Mouse (Mus musculus): ENCODE data around the gene Iqcd. TPM values are rescaled to one million over a fixed set of nuclear protein-coding genes. Genes with fewer than 3 reads are reported as not detected.

The Iqcd gene
- polyA plus RNA-seq, 1 experiment from 2014 or later: 1.7 TPM

DNA sequence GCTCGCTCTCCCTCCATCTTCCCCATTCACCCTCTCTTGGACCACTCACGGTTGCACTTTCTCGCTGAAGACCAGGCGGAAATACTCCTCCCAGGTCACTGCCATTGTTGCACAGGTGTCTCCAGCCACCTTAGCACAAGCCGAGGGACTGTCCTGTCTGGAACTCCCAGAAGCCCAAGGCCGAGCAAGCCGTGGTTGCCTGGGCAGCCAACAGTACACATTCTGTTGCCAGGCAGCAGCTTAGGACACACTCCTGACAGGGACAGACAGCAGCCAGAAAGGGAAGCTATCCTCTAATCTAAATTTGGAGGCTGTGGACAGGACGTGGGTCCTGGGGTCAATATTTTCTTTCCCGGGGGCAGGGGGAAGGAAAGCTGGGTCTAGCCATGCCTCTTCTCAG lies 45.3 kb downstream of the Iqcd start, which contains the start of gene Cfap73:
Cfap73 (minus strand) TSS at position 105 of the 400 bp plus-strand sequence.
- DNase-seq (ENCODE audit: low spot score) (no peak), ATAC-seq (ENCODE audit: low read depth) (no peak)
- H3K27ac ChIP-seq (replicated peaks; ENCODE audit: low read depth, low read length): no peak within 1 kb of the TSS
- peaks cover 12% of the 10 kb centered on the region for H3K27me3 ChIP-seq (replicated peaks; ENCODE audit: control insufficient read depth, insufficient read depth, low read length)
- no peak within 1 kb of the TSS for H3K4me2 ChIP-seq (ENCODE audit: low read depth, low read length)
- H3K9ac ChIP-seq (ENCODE audit: low read depth, low read length): no peak within 1 kb of the TSS
- no peaks in the 10 kb centered on the region for H3K4me1 ChIP-seq (ENCODE audit: control insufficient read depth, insufficient read depth, low read length)
- 57% methylated on average over 9 of the region's 9 CpGs for WGBS
- H3K36me3 ChIP-seq (ENCODE audit: control insufficient read depth, insufficient read depth, low read length): no peaks in the 10 kb centered on the region
- H3K9me3 ChIP-seq (ENCODE audit: control insufficient read depth, low read length): peaks cover 6% of the 10 kb centered on the region; the same call in 1 of the 2 replicates
- no peak within 1 kb of the TSS for H3K4me3 ChIP-seq (ENCODE audit: low read depth, low read length)

DNA sequence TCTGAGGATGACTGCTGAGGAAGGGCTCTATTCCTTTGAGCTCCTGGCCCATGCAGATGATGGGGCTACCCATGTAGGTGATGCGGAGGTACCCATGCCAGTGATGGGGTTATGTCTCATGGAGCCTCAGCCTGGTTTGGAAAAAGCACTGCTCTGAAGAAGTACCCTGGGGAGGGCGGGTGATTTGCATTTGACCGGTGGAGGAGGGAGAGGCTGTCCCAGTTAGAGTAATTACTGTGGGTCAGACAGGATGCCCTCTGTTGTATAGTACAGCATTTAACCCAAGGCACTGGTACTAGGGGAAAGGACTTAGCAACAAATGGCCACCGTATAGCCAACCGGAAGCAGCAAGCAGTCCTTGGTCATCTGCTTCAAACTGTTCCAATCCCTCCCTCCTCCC lies 46.0 kb downstream of the Iqcd start:
- ATAC-seq (ENCODE audit: low read depth) (no peak), DNase-seq (ENCODE audit: low spot score) (no peak)
- Histone ChIP-seq H3K9ac (ENCODE audit: low read depth, low read length) (no peak overlapping the region), H3K4me1 (ENCODE audit: control insufficient read depth, insufficient read depth, low read length) (no peaks in the 10 kb centered on the region), H3K4me2 (ENCODE audit: low read depth, low read length) (no peak overlapping the region), H3K27ac (replicated peaks; ENCODE audit: low read depth, low read length) (no peak overlapping the region), H3K36me3 (ENCODE audit: control insufficient read depth, insufficient read depth, low read length) (no peaks in the 10 kb centered on the region), H3K4me3 (ENCODE audit: low read depth, low read length) (no peak overlapping the region), H3K27me3 (replicated peaks; ENCODE audit: control insufficient read depth, insufficient read depth, low read length) (peaks cover 11% of the 10 kb centered on the region), H3K9me3 (ENCODE audit: control insufficient read depth, low read length) (peaks cover 6% of the 10 kb centered on the region; the same call in 1 of the 2 replicates)
- WGBS: 41% methylated on average over 5 of the region's 5 CpGs

DNA sequence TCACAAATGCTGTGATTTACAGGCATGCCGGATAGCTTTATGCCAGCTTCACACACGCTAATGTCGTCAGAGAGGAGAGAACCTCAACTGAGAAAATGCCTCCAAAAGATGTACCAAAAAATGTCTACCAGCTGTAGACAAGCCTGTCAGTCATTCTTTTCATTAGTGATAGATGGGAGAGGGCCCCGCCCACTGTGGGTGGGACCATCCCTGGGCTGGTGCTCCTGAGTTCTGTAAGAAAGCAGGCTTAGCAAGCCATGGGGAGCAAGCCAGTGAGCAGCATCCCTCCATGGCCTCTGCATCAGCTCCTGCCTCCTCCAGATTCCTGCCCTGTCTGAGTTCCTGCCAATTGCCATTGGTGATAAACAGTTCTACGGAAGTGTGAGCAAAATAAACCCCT lies 46.8 kb downstream of the Iqcd start:
- Histone ChIP-seq H3K9ac (ENCODE audit: low read depth, low read length) (no peak overlapping the region), H3K27ac (replicated peaks; ENCODE audit: low read depth, low read length) (no peak overlapping the region), H3K27me3 (replicated peaks; ENCODE audit: control insufficient read depth, insufficient read depth, low read length) (0 out of 2 replicates have a peak, but pooled peaks cover 3% of the 10 kb centered on the region), H3K9me3 (ENCODE audit: control insufficient read depth, low read length) (peaks cover 6% of the 10 kb centered on the region; the same call in 1 of the 2 replicates), H3K4me2 (ENCODE audit: low read depth, low read length) (no peak overlapping the region), H3K36me3 (ENCODE audit: control insufficient read depth, insufficient read depth, low read length) (no peaks in the 10 kb centered on the region), H3K4me1 (ENCODE audit: control insufficient read depth, insufficient read depth, low read length) (no peaks in the 10 kb centered on the region), H3K4me3 (ENCODE audit: low read depth, low read length) (no peak overlapping the region)
- DNase-seq (ENCODE audit: low spot score) (no peak), ATAC-seq (ENCODE audit: low read depth) (no peak)
- WGBS: 86% methylated on average over 5 of the region's 5 CpGs

- H3K27ac ChIP-seq (replicated peaks; ENCODE audit: low read depth, low read length): no peak overlapping the region
- no peak overlapping the region for H3K4me2 ChIP-seq (ENCODE audit: low read depth, low read length)
- no peak overlapping the region for H3K4me3 ChIP-seq (ENCODE audit: low read depth, low read length)
- no peak for ATAC-seq (ENCODE audit: low read depth)
- no peaks in the 10 kb centered on the region for H3K9me3 ChIP-seq (ENCODE audit: control insufficient read depth, low read length)
- no peaks in the 10 kb centered on the region for H3K4me1 ChIP-seq (ENCODE audit: control insufficient read depth, insufficient read depth, low read length)
- DNase-seq (ENCODE audit: low spot score): no peak
- H3K9ac ChIP-seq (ENCODE audit: low read depth, low read length): no peak overlapping the region
- no peaks in the 10 kb centered on the region for H3K36me3 ChIP-seq (ENCODE audit: control insufficient read depth, insufficient read depth, low read length)
- 86% methylated on average over 7 of the region's 7 CpGs for WGBS
- no peaks in the 10 kb centered on the region for H3K27me3 ChIP-seq (replicated peaks; ENCODE audit: control insufficient read depth, insufficient read depth, low read length)
Observed at GRCm38 (mm10) chr5:120640094-120640493, 51.3 kb downstream of the Iqcd start.

GRCm38 (mm10) chr5:120643365-120644085 lies 54.7 kb downstream of the Iqcd start:
- no peak overlapping the region for H3K4me2 ChIP-seq (ENCODE audit: low read depth, low read length)
- 69% methylated on average over 14 of the region's 14 CpGs for WGBS
- H3K4me1 ChIP-seq (ENCODE audit: control insufficient read depth, insufficient read depth, low read length): no peaks in the 10 kb centered on the region
- no peak overlapping the region for H3K27ac ChIP-seq (replicated peaks; ENCODE audit: low read depth, low read length)
- H3K9me3 ChIP-seq (ENCODE audit: control insufficient read depth, low read length): no peaks in the 10 kb centered on the region
- peaks cover 18% of the 10 kb centered on the region for H3K27me3 ChIP-seq (replicated peaks; ENCODE audit: control insufficient read depth, insufficient read depth, low read length)
- DNase-seq (ENCODE audit: low spot score): no peak
- no peak overlapping the region for H3K9ac ChIP-seq (ENCODE audit: low read depth, low read length)
- no peak for ATAC-seq (ENCODE audit: low read depth)
- H3K36me3 ChIP-seq (ENCODE audit: control insufficient read depth, insufficient read depth, low read length): no peaks in the 10 kb centered on the region
- no peak overlapping the region for H3K4me3 ChIP-seq (ENCODE audit: low read depth, low read length)

- peaks cover 25% of the 10 kb centered on the region for H3K27me3 ChIP-seq (replicated peaks; ENCODE audit: control insufficient read depth, insufficient read depth, low read length)
- H3K9ac ChIP-seq (ENCODE audit: low read depth, low read length): no peak overlapping the region
- H3K4me3 ChIP-seq (ENCODE audit: low read depth, low read length): no peak overlapping the region
- no peak overlapping the region for H3K4me2 ChIP-seq (ENCODE audit: low read depth, low read length)
- WGBS: 83% methylated on average over 3 of the region's 3 CpGs
- no peaks in the 10 kb centered on the region for H3K36me3 ChIP-seq (ENCODE audit: control insufficient read depth, insufficient read depth, low read length)
- H3K4me1 ChIP-seq (ENCODE audit: control insufficient read depth, insufficient read depth, low read length): no peaks in the 10 kb centered on the region
- no peaks in the 10 kb centered on the region for H3K9me3 ChIP-seq (ENCODE audit: control insufficient read depth, low read length)
- H3K27ac ChIP-seq (replicated peaks; ENCODE audit: low read depth, low read length): no peak overlapping the region
- ATAC-seq (ENCODE audit: low read depth): no peak
- no peak for DNase-seq (ENCODE audit: low spot score)
Observed at GRCm38 (mm10) chr5:120644227-120644626, 55.4 kb downstream of the Iqcd start.

GRCm38 (mm10) chr5:120645851-120646250 lies 57.0 kb downstream of the Iqcd start:
- H3K4me3 ChIP-seq (ENCODE audit: low read depth, low read length): no peak overlapping the region
- H3K4me2 ChIP-seq (ENCODE audit: low read depth, low read length): no peak overlapping the region
- H3K9ac ChIP-seq (ENCODE audit: low read depth, low read length): no peak overlapping the region
- 57% methylated on average over 6 of the region's 6 CpGs for WGBS
- no peaks in the 10 kb centered on the region for H3K36me3 ChIP-seq (ENCODE audit: control insufficient read depth, insufficient read depth, low read length)
- DNase-seq (ENCODE audit: low spot score) (no peak), ATAC-seq (ENCODE audit: low read depth) (no peak)
- no peak overlapping the region for H3K27ac ChIP-seq (replicated peaks; ENCODE audit: low read depth, low read length)
- H3K9me3 ChIP-seq (ENCODE audit: control insufficient read depth, low read length): no peaks in the 10 kb centered on the region
- H3K4me1 ChIP-seq (ENCODE audit: control insufficient read depth, insufficient read depth, low read length): no peaks in the 10 kb centered on the region
- H3K27me3 ChIP-seq (replicated peaks; ENCODE audit: control insufficient read depth, insufficient read depth, low read length): peaks cover 41% of the 10 kb centered on the region

DNA sequence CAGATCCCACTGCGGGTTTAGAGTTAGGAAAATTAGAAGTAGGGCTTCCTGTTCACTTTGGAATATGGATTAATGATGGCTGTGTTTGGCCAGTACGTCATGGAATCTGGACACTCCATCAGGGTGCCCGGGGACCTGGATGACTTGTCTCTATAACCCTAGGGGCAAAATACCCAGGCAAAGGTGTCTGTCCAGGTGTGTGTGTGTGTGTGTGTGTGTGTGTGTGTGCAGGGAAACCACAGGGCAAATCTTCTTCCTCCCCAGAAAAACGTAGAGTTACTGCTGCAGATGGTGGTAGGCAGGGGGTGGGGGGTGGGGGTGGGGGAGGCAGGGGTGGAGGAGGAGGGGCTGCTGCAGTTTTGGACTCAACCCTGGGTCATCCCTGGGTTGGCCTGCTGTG lies 58.5 kb downstream of the Iqcd start:
- 68% methylated on average over 4 of the region's 4 CpGs for WGBS

More for the DNA sequence above, 58.5 kb downstream of the Iqcd start:
- H3K4me1 ChIP-seq (ENCODE audit: control insufficient read depth, insufficient read depth, low read length): no peaks in the 10 kb centered on the region
- no peak overlapping the region for H3K4me3 ChIP-seq (ENCODE audit: low read depth, low read length)
- H3K36me3 ChIP-seq (ENCODE audit: control insufficient read depth, insufficient read depth, low read length): no peaks in the 10 kb centered on the region
- no peak for ATAC-seq (ENCODE audit: low read depth)
- H3K4me2 ChIP-seq (ENCODE audit: low read depth, low read length): no peak overlapping the region
- H3K27me3 ChIP-seq (replicated peaks; ENCODE audit: control insufficient read depth, insufficient read depth, low read length): peaks cover 49% of the 10 kb centered on the region
- no peak overlapping the region for H3K9ac ChIP-seq (ENCODE audit: low read depth, low read length)
- no peak for DNase-seq (ENCODE audit: low spot score)
- H3K27ac ChIP-seq (replicated peaks; ENCODE audit: low read depth, low read length): no peak overlapping the region
- H3K9me3 ChIP-seq (ENCODE audit: control insufficient read depth, low read length): no peaks in the 10 kb centered on the region

Measured in embryonic facial prominence, embryonic 14.5 days (tissue).